ENCODE assay signal across 25 mouse cellular contexts in the genomic region with DNA sequence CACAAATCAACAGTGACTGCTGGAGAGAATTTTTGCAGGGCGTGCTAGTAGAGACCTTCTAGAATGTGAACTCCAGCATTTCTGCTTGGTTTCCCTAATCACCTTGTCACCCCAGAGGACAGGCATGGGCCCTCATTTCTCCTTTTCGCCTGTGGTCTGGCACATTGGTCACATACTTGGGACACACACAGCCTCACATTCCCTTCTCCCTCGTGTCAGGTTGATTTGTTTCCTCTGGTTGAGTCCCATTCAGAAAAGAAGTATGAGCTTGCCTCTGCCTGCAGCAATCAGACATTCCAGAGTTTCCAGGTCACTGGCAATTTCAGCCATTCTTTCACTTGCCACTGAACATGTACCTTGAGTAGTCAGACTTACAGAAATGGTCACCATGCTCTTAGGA.
"Had no signal": no experiment of that assay in that cellular context is flagged by ENCODE, and none has a peak within 500 bp of the region (broad histone marks: within the 10 kb centered on the region; RNA-seq: fewer than 3 reads in every experiment).

No protein-coding gene starts in this region.

- DNase-seq: gastrocnemius, adult 2 months; gastrocnemius, postnatal 10 days; gastrocnemius, postnatal 25 days; heart, adult 18-20 months; heart, postnatal 10 days; heart, postnatal 4 days; kidney, adult 18-20 months; kidney, adult 8-10 months; kidney, postnatal 10 days; kidney, postnatal 36 days; liver; liver, embryonic 13.5 days had no signal

- H3K4me3 ChIP-seq: gastrocnemius, adult 2 months; heart, embryonic 10.5 days; heart, embryonic 12.5 days; hindbrain, embryonic 10.5 days; hindbrain, embryonic 12.5 days; intestine, embryonic 15.5 days; left cerebral cortex, adult 2 months; limb, embryonic 10.5 days; limb, embryonic 12.5 days; liver, embryonic 13.5 days had no signal

- H3K4me1 ChIP-seq: intestine, embryonic 15.5 days; limb, embryonic 12.5 days; liver, embryonic 13.5 days had no signal

- H3K4me2 ChIP-seq: heart, embryonic 12.5 days; hindbrain, embryonic 12.5 days; hindbrain, embryonic 14.5 days; intestine, embryonic 15.5 days; limb, embryonic 12.5 days; liver, embryonic 11.5 days; liver, embryonic 13.5 days had no signal

- H3K9me3 ChIP-seq: heart, embryonic 10.5 days; heart, embryonic 12.5 days; hindbrain, embryonic 10.5 days; hindbrain, embryonic 12.5 days; intestine, embryonic 15.5 days; limb, embryonic 10.5 days; limb, embryonic 12.5 days; liver, embryonic 13.5 days had no signal

- ATAC-seq: hindbrain, embryonic 16.5 days; inflammation-experienced regulatory T-cells, adult 6 months; intestine, embryonic 15.5 days; intestine, postnatal 0 days had no signal

- H3K27me3 ChIP-seq: hindbrain, embryonic 12.5 days; intestine, embryonic 15.5 days; liver, embryonic 13.5 days had no signal

- H3K9ac ChIP-seq: heart, embryonic 12.5 days; hindbrain, embryonic 12.5 days; hindbrain, embryonic 14.5 days; intestine, embryonic 15.5 days; limb, embryonic 12.5 days; liver, embryonic 13.5 days had no signal

- H3K27ac ChIP-seq: gastrocnemius, adult 2 months; heart, embryonic 10.5 days; hindbrain, embryonic 10.5 days; hindbrain, embryonic 12.5 days; hindbrain, embryonic 14.5 days; intestine, embryonic 15.5 days; left cerebral cortex, adult 2 months; limb, embryonic 10.5 days; limb, embryonic 12.5 days; liver, embryonic 13.5 days had no signal

- H3K36me3 ChIP-seq: heart, embryonic 10.5 days; heart, embryonic 12.5 days; hindbrain, embryonic 10.5 days; hindbrain, embryonic 12.5 days; intestine, embryonic 15.5 days; limb, embryonic 10.5 days; limb, embryonic 12.5 days; liver, embryonic 13.5 days had no signal
